Mouse (Mus musculus) lung, postnatal 0 days (tissue): ENCODE results near the gene Il1rapl1.

Experiments used
- CTCF ChIP-seq: IDR thresholded peaks from 2 replicates; pipeline ENCODE4 v1.5.1; 2016; ENCODE audit warnings: antibody characterized with exemption, mild to moderate bottlenecking
- EP300 ChIP-seq: IDR thresholded peaks from 2 replicates; pipeline ENCODE4 v1.6.1; 2016; ENCODE audit warnings: antibody characterized with exemption, mild to moderate bottlenecking, control low read depth

- TF ChIP-seq CTCF (no peak), EP300 (no peak)
Observed at GRCm38 (mm10) chrX:88117858-88118257, 2.4 kb upstream of the Il1rapl1 start.
